Mouse (Mus musculus) bone marrow, adult 2 months (tissue): ENCODE results near the gene Tmem45a2.

Source experiments
- CTCF ChIP-seq: fragments of 200-500 bp; IDR thresholded peaks from 2 replicates; pipeline ENCODE4 v1.5.1; 2011; ENCODE audit warnings: low read length, control low read depth; ENCODE audit not compliant: control insufficient read depth, insufficient read depth
- POLR2A ChIP-seq: fragments of 200-500 bp; IDR thresholded peaks from 2 replicates; pipeline ENCODE4 v1.6.1; 2011; ENCODE audit warnings: low read depth, mild to moderate bottlenecking, control low read depth, low read length, borderline replicate concordance; ENCODE audit not compliant: control insufficient read depth

GRCm38 (mm10) chr16:57117562-57117961 is 46.4 kb upstream of the Tmem45a2 start:
- TF ChIP-seq CTCF (no peak), POLR2A (no peak)
